Mouse (Mus musculus) midbrain, embryonic 15.5 days (tissue): ENCODE measurements around the gene Lrrc38. TPM values are rescaled to one million over a fixed set of nuclear protein-coding genes. Genes with fewer than 3 reads are reported as not detected.

Experiments
- ATAC-seq: fragments of 200-750 bp; cut with Nextera tagmentation; replicated peaks from 2 replicates; pipeline ENCODE4 v1.8.0; 2017; ENCODE audit warnings: moderate TSS enrichment
- H3K27ac ChIP-seq: fragments of 300-500 bp; sonication (generic); 2 replicates; pipeline ENCODE4 v1.5.1; 2015; ENCODE audit warnings: mild to moderate bottlenecking, inconsistent platforms
- H3K27me3 ChIP-seq: fragments of 300-500 bp; sonication (generic); replicated peaks from 2 replicates; pipeline ENCODE4 v1.6.1; 2015; ENCODE audit warnings: inconsistent platforms
- H3K36me3 ChIP-seq: fragments of 300-500 bp; sonication (generic); replicated peaks from 2 replicates; pipeline ENCODE4 v1.6.1; 2015; ENCODE audit warnings: inconsistent platforms
- H3K4me1 ChIP-seq: fragments of 300-500 bp; sonication (generic); 2 replicates; pipeline ENCODE4 v1.6.1; 2015; ENCODE audit warnings: inconsistent platforms
- H3K4me2 ChIP-seq: fragments of 300-500 bp; sonication (generic); 2 replicates; pipeline ENCODE4 v1.6.1; 2015; ENCODE audit warnings: inconsistent platforms, mild to moderate bottlenecking, moderate library complexity
- H3K4me3 ChIP-seq: fragments of 300-500 bp; sonication (generic); 2 replicates; pipeline ENCODE4 v1.5.1; 2015; ENCODE audit warnings: mild to moderate bottlenecking, inconsistent platforms
- H3K9ac ChIP-seq: fragments of 300-500 bp; sonication (generic); 2 replicates; pipeline ENCODE4 v1.6.1; 2015; ENCODE audit warnings: mild to moderate bottlenecking, inconsistent platforms
- H3K9me3 ChIP-seq: fragments of 300-500 bp; sonication (generic); 2 replicates; pipeline ENCODE4 v1.6.1; 2016; ENCODE audit warnings: inconsistent platforms
- WGBS: fragments of 180-500 bp; shearing (Covaris S2); methylation state at CpG from one replicate; pipeline ENCODE4 v1.1.7; 2015; ENCODE audit warnings: mixed read lengths; 5-methylcytosine and 5-hydroxymethylcytosine counted together
- polyA plus RNA-seq: library from polyadenylated mRNA; unstranded; fragments of >200 nt; fragmentation: Nextera tagmentation; extraction: Ambion mirVana; gene quantifications from 2 replicates; pipeline ENCODE4 v1.2.1, GENCODE M21; 2015

Lrrc38 gene
- 0.27 and 0.31 TPM in 2 replicates for polyA plus RNA-seq

DNA sequence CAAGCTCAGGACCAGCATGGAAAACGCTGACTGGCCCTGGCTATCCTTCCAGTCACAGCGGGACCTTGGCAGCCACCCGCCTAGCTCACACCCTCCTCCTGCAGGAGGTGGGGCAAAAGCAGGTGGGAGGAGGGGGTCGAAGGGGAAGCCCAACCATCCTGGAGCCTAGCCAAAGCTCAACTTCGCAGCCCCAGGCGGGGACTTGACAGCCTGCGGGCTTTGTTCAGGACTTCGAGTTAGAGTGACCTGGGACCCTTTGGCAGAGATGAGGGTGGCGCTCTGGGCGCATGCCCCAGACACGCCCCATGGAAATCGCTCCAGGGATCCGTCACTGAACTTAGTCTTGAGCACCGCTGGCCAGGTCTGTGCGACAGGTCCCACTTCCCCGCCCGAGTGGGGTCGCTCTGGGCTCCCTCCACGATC is at the start of gene Lrrc38:
TSS of gene Lrrc38 (plus strand) at position 274 of the 423 bp plus-strand sequence.
- WGBS: under 1% methylated on average over 19 of the region's 19 CpGs

DNA sequence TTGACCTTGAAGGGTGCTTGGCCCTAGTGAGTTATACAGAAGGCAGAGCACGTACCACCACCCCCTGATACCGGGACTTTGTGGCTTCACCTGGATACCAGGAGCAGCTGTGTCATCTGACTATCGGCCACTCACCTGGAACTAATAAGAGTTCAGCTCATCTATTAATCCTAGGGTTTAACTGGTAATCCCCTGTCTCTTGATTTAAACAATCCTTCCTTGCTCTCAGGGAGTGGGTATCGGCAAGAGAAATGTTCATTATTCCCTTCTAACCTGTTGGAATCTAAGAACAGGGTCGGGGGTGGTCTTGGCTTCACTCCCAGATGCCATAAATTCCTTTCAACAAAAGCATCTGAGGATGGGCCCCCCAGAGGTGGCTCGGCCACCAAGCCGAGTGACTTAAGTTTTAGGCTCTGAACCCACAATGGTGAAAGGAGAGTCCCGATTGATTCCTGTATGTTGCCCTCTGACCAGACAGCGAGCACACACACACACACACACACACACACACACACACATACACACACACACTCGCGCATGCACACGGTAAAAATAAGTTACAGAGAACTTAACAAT is 49.4 kb upstream of the Lrrc38 start:
- no peak for ATAC-seq
- H3K36me3 ChIP-seq: no peaks in the 10 kb centered on the region
- no peaks in the 10 kb centered on the region for H3K9me3 ChIP-seq
- H3K27me3 ChIP-seq: no peaks in the 10 kb centered on the region
- H3K9ac ChIP-seq: no peak overlapping the region
- H3K4me2 ChIP-seq: peak overlapping the region; percentile 51
- WGBS: 10% methylated on average over 12 of the region's 12 CpGs
- peaks cover 29% of the 10 kb centered on the region for H3K4me1 ChIP-seq
- H3K4me3 ChIP-seq: peak overlapping the region; percentile 36; the same call in 1 of the 2 replicates
- H3K27ac ChIP-seq: no peak overlapping the region

More for the DNA sequence above, at the start of gene Lrrc38:
- peak within 1 kb of the TSS; percentile 42 for H3K9ac ChIP-seq
- H3K4me3 ChIP-seq: peak within 1 kb of the TSS; percentile 52
- no peak within 1 kb of the TSS for H3K27ac ChIP-seq
- H3K9me3 ChIP-seq: no peaks in the 10 kb centered on the region
- no peaks in the 10 kb centered on the region for H3K36me3 ChIP-seq
- H3K27me3 ChIP-seq: peaks cover 40% of the 10 kb centered on the region
- H3K4me2 ChIP-seq: peak within 1 kb of the TSS; percentile 99
- peaks cover 19% of the 10 kb centered on the region for H3K4me1 ChIP-seq
- peak; percentile 53 for ATAC-seq

GRCm38 (mm10) chr4:143301042-143301441 is 48.5 kb upstream of the Lrrc38 start:
- no peak for ATAC-seq
- H3K4me3 ChIP-seq: no peak overlapping the region

DNA sequence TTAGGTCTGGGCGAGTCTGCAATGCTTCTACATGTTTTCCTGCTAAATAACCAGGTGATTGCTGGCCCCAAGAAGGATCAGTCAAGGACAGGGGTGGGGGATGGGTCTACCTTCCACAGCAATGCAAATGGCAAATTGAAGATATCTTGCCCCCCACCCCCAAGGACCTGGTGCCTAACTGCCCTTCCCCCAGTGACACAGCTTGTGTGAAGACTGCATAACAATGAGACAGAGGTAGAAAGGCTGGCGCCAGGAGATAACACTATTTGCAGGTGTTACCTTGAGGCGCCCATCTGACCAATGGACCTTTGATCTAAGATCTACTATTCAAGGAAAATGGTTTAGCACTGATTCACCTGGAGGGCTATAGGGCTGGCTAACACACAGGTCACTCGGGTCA is 47.7 kb upstream of the Lrrc38 start:
- Histone ChIP-seq H3K4me1 (peaks cover 28% of the 10 kb centered on the region), H3K9me3 (no peaks in the 10 kb centered on the region), H3K9ac (no peak overlapping the region), H3K27me3 (no peaks in the 10 kb centered on the region), H3K36me3 (no peaks in the 10 kb centered on the region), H3K27ac (no peak overlapping the region), H3K4me2 (no peak overlapping the region), H3K4me3 (no peak overlapping the region)
- 69% methylated on average over 4 of the region's 4 CpGs for WGBS
- ATAC-seq: no peak

More at GRCm38 (mm10) chr4:143301042-143301441, 48.5 kb upstream of the Lrrc38 start:
- WGBS: 76% methylated on average over 5 of the region's 5 CpGs
- Histone ChIP-seq H3K4me2 (no peak overlapping the region), H3K36me3 (no peaks in the 10 kb centered on the region), H3K27ac (no peak overlapping the region), H3K9ac (no peak overlapping the region), H3K9me3 (no peaks in the 10 kb centered on the region), H3K27me3 (no peaks in the 10 kb centered on the region), H3K4me1 (peaks cover 29% of the 10 kb centered on the region)

DNA sequence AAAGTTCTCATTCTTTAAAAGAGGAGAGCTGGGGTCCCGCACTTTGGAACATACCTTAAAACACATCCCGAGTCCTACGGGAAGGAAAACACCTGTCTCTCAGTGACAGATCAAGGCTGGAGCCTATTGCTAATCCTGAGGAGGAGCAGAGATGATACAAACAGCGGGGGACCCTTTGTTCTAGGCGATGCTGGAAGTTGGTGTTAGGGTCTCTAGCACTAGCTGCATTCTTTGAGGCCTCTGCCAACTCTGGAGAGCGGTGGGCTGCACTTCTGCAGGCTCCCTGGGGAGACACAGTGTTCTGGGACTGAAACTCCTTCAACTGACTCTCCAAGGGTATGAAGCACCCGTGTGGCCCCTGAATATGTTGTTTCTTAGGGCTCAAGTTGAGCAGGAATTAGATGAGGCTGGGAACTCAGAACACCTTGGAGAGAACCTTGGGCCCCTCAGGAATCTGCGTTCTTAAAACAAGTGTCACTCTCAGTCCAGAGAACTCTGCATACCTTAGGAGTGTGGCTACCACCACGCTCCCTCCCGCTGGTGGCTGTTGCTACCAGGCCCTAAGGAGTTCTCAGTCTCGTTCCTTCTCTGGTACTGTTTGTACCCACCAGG is 47.2 kb upstream of the Lrrc38 start:
- Histone ChIP-seq H3K4me3 (no peak overlapping the region), H3K9ac (no peak overlapping the region), H3K27ac (no peak overlapping the region), H3K4me1 (peaks cover 23% of the 10 kb centered on the region), H3K36me3 (no peaks in the 10 kb centered on the region), H3K27me3 (no peaks in the 10 kb centered on the region), H3K4me2 (no peak overlapping the region), H3K9me3 (no peaks in the 10 kb centered on the region)
- ATAC-seq: no peak
- WGBS: 46% methylated on average over 11 of the region's 11 CpGs

DNA sequence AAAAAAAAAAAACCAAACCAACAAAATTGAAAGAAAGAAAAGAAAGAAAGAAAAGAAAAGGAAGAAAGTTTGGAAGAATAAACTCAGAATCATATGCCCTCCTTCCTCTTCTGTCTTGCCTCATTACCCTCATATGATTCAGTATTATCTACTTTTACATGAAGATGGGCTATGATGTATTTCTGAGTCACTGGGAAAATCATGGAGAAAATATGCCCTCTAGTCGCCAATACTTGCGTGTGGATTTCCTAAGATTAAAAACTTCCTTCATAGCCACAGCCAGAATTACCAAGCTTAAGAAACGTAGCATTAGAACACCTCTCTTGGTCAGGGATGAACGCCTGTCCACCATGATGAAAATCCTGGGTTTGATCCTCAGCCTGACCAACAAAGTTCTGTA is 44.5 kb upstream of the Lrrc38 start:
- H3K4me2 ChIP-seq: no peak overlapping the region
- H3K27ac ChIP-seq: no peak overlapping the region
- no peaks in the 10 kb centered on the region for H3K27me3 ChIP-seq
- WGBS: 96% methylated on average over 4 of the region's 4 CpGs
- no peak overlapping the region for H3K4me3 ChIP-seq
- no peak overlapping the region for H3K9ac ChIP-seq
- no peaks in the 10 kb centered on the region for H3K9me3 ChIP-seq
- peaks cover 3% of the 10 kb centered on the region; the same call in 1 of the 2 replicates for H3K4me1 ChIP-seq
- H3K36me3 ChIP-seq: no peaks in the 10 kb centered on the region
- no peak for ATAC-seq

- 58% methylated on average over 5 of the region's 5 CpGs for WGBS
- Histone ChIP-seq H3K4me2 (no peak overlapping the region), H3K4me3 (no peak overlapping the region), H3K27ac (no peak overlapping the region), H3K9me3 (no peaks in the 10 kb centered on the region), H3K27me3 (no peaks in the 10 kb centered on the region), H3K9ac (no peak overlapping the region), H3K36me3 (no peaks in the 10 kb centered on the region), H3K4me1 (0 out of 2 replicates have a peak, but pooled peaks cover 3% of the 10 kb centered on the region)
- 0 out of 2 replicates have a peak, but pooled peaks have one; percentile 67 for ATAC-seq
Observed at GRCm38 (mm10) chr4:143305987-143306772, 43.4 kb upstream of the Lrrc38 start.

DNA sequence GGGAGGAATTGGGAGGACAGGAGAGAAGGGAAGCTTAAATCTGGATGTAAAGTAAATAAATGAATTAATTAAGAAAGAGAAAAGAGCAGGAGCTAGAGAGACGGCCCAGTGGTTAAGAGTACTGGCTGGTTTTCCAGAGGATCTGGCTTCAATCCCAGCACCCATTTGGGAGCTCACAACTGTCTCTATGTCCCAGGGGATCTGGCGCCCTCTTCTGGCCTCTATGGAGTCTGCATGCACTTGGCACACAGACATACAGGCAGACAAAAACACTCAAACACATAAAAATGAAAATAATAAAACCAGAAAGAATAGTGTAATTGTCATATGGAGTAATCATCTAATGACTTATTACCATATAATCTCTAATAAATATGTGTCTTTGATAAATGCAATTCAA is 38.2 kb upstream of the Lrrc38 start:
- no peak overlapping the region for H3K9ac ChIP-seq
- 0 out of 2 replicates have a peak, but pooled peaks cover 2% of the 10 kb centered on the region for H3K4me1 ChIP-seq
- WGBS: 49% methylated on average over 2 of the region's 2 CpGs
- no peak overlapping the region for H3K4me2 ChIP-seq
- no peak overlapping the region for H3K4me3 ChIP-seq
- no peaks in the 10 kb centered on the region for H3K27me3 ChIP-seq
- ATAC-seq: no peak
- no peak overlapping the region for H3K27ac ChIP-seq
- H3K36me3 ChIP-seq: no peaks in the 10 kb centered on the region
- no peaks in the 10 kb centered on the region for H3K9me3 ChIP-seq

DNA sequence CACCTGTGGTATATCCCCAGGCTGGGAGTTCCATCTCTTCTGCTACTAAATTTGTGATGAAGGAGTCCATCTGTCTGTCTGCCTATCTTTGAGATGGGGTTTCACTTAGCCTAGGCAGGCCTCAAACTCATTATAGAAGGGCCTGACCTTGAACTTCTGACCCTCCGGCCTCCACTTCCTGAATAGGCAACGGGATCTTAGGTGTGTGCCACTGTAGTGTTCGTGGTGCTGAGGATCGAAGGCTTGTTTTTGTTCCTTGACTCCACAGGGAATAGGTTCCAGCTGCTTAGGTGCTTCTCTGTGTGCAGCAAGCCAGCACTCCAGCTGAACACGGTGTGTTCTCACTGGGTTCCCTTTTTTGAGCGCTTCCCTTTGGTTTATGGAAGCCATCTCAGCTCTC is 36.3 kb upstream of the Lrrc38 start:
- 86% methylated on average over 6 of the region's 6 CpGs for WGBS
- H3K4me2 ChIP-seq: no peak overlapping the region
- no peak for ATAC-seq
- H3K27me3 ChIP-seq: no peaks in the 10 kb centered on the region
- no peak overlapping the region for H3K27ac ChIP-seq
- H3K4me1 ChIP-seq: no peaks in the 10 kb centered on the region
- H3K4me3 ChIP-seq: no peak overlapping the region
- no peaks in the 10 kb centered on the region for H3K9me3 ChIP-seq
- no peak overlapping the region for H3K9ac ChIP-seq
- no peaks in the 10 kb centered on the region for H3K36me3 ChIP-seq

GRCm38 (mm10) chr4:143324176-143324924 is 25.2 kb upstream of the Lrrc38 start:
- Histone ChIP-seq H3K9ac (peak overlapping the region; percentile 31; the same call in 1 of the 2 replicates), H3K36me3 (no peaks in the 10 kb centered on the region), H3K27me3 (no peaks in the 10 kb centered on the region), H3K9me3 (no peaks in the 10 kb centered on the region), H3K4me1 (peaks cover 10% of the 10 kb centered on the region), H3K4me2 (peak overlapping the region; percentile 45), H3K27ac (no peak overlapping the region), H3K4me3 (no peak overlapping the region)
- 16% methylated on average over 8 of the region's 11 CpGs for WGBS
- ATAC-seq: peak; percentile 42; the same call in 1 of the 2 replicates

DNA sequence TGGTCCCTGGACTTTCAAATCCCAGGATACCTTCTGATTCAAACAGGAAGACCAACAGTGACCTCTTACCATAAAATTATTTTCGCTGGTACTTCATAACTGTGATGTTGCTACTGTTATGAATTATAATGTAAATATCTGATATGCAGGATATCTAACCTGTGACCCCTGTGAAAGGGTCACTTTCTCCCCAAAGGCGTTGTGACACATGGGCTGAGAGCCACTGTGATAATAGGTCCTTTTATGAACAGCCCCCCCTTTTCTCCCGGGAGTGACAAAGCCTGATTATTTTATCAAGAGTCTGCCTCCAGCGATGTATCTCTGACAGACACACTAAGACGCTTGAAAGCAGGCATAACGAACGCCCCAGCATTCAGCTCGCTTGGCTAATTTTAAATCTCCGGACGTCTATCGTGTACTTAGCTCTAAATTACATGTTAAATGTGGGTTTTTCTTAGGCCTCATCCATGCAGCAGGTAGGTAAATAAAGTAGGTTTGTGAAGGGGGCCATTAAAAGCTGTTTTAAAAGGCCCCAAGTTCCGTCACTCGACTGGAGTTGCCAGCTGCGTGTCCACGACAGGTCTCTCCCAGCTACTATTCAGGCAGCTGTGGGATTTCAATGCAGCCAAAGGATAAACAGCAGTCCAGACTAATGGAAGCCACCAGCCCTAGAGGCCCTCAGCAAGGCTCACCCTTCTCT is 24.5 kb upstream of the Lrrc38 start:
- peak; percentile 61; the same call in 1 of the 2 replicates for ATAC-seq
- H3K27ac ChIP-seq: 0 out of 2 replicates have a peak overlapping the region, but pooled peaks have one; percentile 36

More for the DNA sequence above, 24.5 kb upstream of the Lrrc38 start:
- 13% methylated on average over 15 of the region's 15 CpGs for WGBS
- Histone ChIP-seq H3K9me3 (no peaks in the 10 kb centered on the region), H3K27me3 (no peaks in the 10 kb centered on the region), H3K36me3 (no peaks in the 10 kb centered on the region), H3K4me3 (peak overlapping the region; percentile 19), H3K9ac (peak overlapping the region; percentile 31; the same call in 1 of the 2 replicates), H3K4me1 (peaks cover 10% of the 10 kb centered on the region), H3K4me2 (peak overlapping the region; percentile 45)
